Mouse (Mus musculus) kidney, adult 2 months (tissue): ENCODE measurements at regions not wholly inside any gene's neighbourhood (a gene's known extent, or its start where the extent isn't known, plus 50 kb on each side); places are given as distances from the start of the nearest gene placed in this dataset.

ENCODE experiments used
- DNase-seq: peaks from one replicate; pipeline ENCODE4 v3.0.0; 2021
- H3K27ac ChIP-seq: fragments of 200-500 bp; 2 replicates; pipeline ENCODE4 v1.5.1; 2012; ENCODE audit warnings: low read depth, low read length, control low read depth, inconsistent platforms; ENCODE audit not compliant: insufficient read depth
- H3K27me3 ChIP-seq: fragments of 200-500 bp; replicated peaks from 2 replicates; pipeline ENCODE4 v1.6.1; 2012; ENCODE audit warnings: mild to moderate bottlenecking, moderate library complexity, low read length, inconsistent platforms; ENCODE audit not compliant: control insufficient read depth, insufficient read depth
- H3K36me3 ChIP-seq: fragments of 200-500 bp; 2 replicates; pipeline ENCODE4 v1.6.1; 2012; ENCODE audit warnings: mild to moderate bottlenecking, moderate library complexity, low read length, inconsistent platforms; ENCODE audit not compliant: control insufficient read depth, insufficient read depth
- H3K4me1 ChIP-seq: fragments of 200-500 bp; 2 replicates; pipeline ENCODE4 v1.6.1; 2011; ENCODE audit warnings: low read length; ENCODE audit not compliant: control insufficient read depth, insufficient read depth
- H3K4me3 ChIP-seq: fragments of 200-500 bp; 2 replicates; pipeline ENCODE4 v1.5.1; 2011; ENCODE audit warnings: mild to moderate bottlenecking, low read depth, low read length, control low read depth; ENCODE audit not compliant: insufficient read depth
- CTCF ChIP-seq: fragments of 200-500 bp; conservative IDR thresholded peaks from 2 replicates; pipeline ENCODE4 v1.5.1; 2011; ENCODE audit warnings: low read depth, mild to moderate bottlenecking, control low read depth, low read length, moderate library complexity, mixed read lengths; ENCODE audit not compliant: insufficient read depth, insufficient read length
- POLR2A ChIP-seq: fragments of 200-500 bp; IDR thresholded peaks from one replicate; pipeline ENCODE4 v1.6.1; 2011; ENCODE audit warnings: low read depth, low read length, control low read depth
- WGBS: fragments of 180-500 bp; shearing (Covaris S2); methylation state at CpG from one replicate; pipeline ENCODE4 v1.1.7; 2018; 5-methylcytosine and 5-hydroxymethylcytosine counted together

- Histone ChIP-seq H3K27ac (no peak overlapping the region), H3K36me3 (no peaks in the 10 kb centered on the region), H3K4me1 (no peaks in the 10 kb centered on the region), H3K4me3 (no peak overlapping the region), H3K27me3 (no peaks in the 10 kb centered on the region)
- WGBS: 40% methylated on average over 2 of the region's 2 CpGs
- peak; percentile 45 for DNase-seq
- TF ChIP-seq POLR2A (no peak), CTCF (no peak)
Observed at GRCm38 (mm10) chr14:58480454-58480853, 410.1 kb downstream of the Fgf9 start.

GRCm38 (mm10) chr14:58470678-58471077 lies 400.3 kb downstream of the Fgf9 start:
- H3K27me3 ChIP-seq: no peaks in the 10 kb centered on the region; the same call in 1 of the 2 replicates
- TF ChIP-seq POLR2A (no peak), CTCF (no peak)
- no peaks in the 10 kb centered on the region for H3K36me3 ChIP-seq
- H3K4me3 ChIP-seq: no peak overlapping the region
- no peak overlapping the region for H3K27ac ChIP-seq
- H3K4me1 ChIP-seq: no peaks in the 10 kb centered on the region
- no peak for DNase-seq
- WGBS: 48% methylated on average over 3 of the region's 3 CpGs

GRCm38 (mm10) chr14:58468451-58468850 lies 398.1 kb downstream of the Fgf9 start:
- DNase-seq: no peak
- Histone ChIP-seq H3K4me1 (no peaks in the 10 kb centered on the region), H3K36me3 (no peaks in the 10 kb centered on the region), H3K27me3 (no peaks in the 10 kb centered on the region; the same call in 1 of the 2 replicates), H3K27ac (no peak overlapping the region), H3K4me3 (no peak overlapping the region)
- TF ChIP-seq CTCF: no peak
- TF ChIP-seq POLR2A: no peak
- WGBS: 50% methylated on average over 7 of the region's 7 CpGs

GRCm38 (mm10) chr14:58467856-58468255 lies 397.5 kb downstream of the Fgf9 start:
- no peak for TF ChIP-seq POLR2A
- no peak for TF ChIP-seq CTCF
- Histone ChIP-seq H3K27ac (no peak overlapping the region), H3K36me3 (no peaks in the 10 kb centered on the region), H3K4me1 (no peaks in the 10 kb centered on the region), H3K27me3 (no peaks in the 10 kb centered on the region; the same call in 1 of the 2 replicates), H3K4me3 (no peak overlapping the region)
- 50% methylated on average over 5 of the region's 5 CpGs for WGBS
- DNase-seq: no peak

- TF ChIP-seq POLR2A: no peak
- TF ChIP-seq CTCF: no peak
- 82% methylated on average over 5 of the region's 5 CpGs for WGBS
- Histone ChIP-seq H3K4me3 (no peak overlapping the region), H3K4me1 (no peaks in the 10 kb centered on the region), H3K27me3 (no peaks in the 10 kb centered on the region), H3K36me3 (no peaks in the 10 kb centered on the region), H3K27ac (no peak overlapping the region)
- no peak for DNase-seq
Observed at GRCm38 (mm10) chr14:58446776-58447354, 376.5 kb downstream of the Fgf9 start.

- TF ChIP-seq POLR2A (no peak), CTCF (no peak)
- Histone ChIP-seq H3K36me3 (no peaks in the 10 kb centered on the region), H3K27ac (no peak overlapping the region), H3K27me3 (no peaks in the 10 kb centered on the region), H3K4me1 (no peaks in the 10 kb centered on the region), H3K4me3 (no peak overlapping the region)
- 52% methylated on average over 4 of the region's 4 CpGs for WGBS
- no peak for DNase-seq
Observed at GRCm38 (mm10) chr14:58444496-58444895, 374.1 kb downstream of the Fgf9 start.

- Histone ChIP-seq H3K27ac (no peak overlapping the region), H3K36me3 (no peaks in the 10 kb centered on the region), H3K4me3 (no peak overlapping the region), H3K27me3 (no peaks in the 10 kb centered on the region), H3K4me1 (no peaks in the 10 kb centered on the region)
- WGBS: 91% methylated on average over 3 of the region's 3 CpGs
- TF ChIP-seq CTCF (no peak), POLR2A (no peak)
- no peak for DNase-seq
Observed at GRCm38 (mm10) chr14:58442501-58442900, 372.2 kb downstream of the Fgf9 start.

GRCm38 (mm10) chr14:58439963-58440362 lies 369.6 kb downstream of the Fgf9 start:
- Histone ChIP-seq H3K36me3 (no peaks in the 10 kb centered on the region), H3K27me3 (no peaks in the 10 kb centered on the region), H3K4me3 (no peak overlapping the region), H3K4me1 (no peaks in the 10 kb centered on the region), H3K27ac (no peak overlapping the region)
- DNase-seq: no peak
- TF ChIP-seq CTCF: no peak
- no peak for TF ChIP-seq POLR2A
- WGBS: 85% methylated on average over 2 of the region's 2 CpGs
